Mouse (Mus musculus) frontal cortex, postnatal 25 days (tissue): ENCODE results near the gene Gfod2.

Experiments used
- DNase-seq, 2 experiments: peaks; one replicate each; pipeline ENCODE4 v3.0.0; 2022; ENCODE audit warnings: low spot score in 2 of 2

Gene Gfod2

GRCm38 (mm10) chr8:105757796-105758276 lies 628 bp downstream of the Gfod2 start:
- DNase-seq, result no peak

GRCm38 (mm10) chr8:105754688-105755087 lies 3.8 kb downstream of the Gfod2 start:
- no peak for DNase-seq

- no peak for DNase-seq
Measured at GRCm38 (mm10) chr8:105753916-105754315, 4.5 kb downstream of the Gfod2 start.

GRCm38 (mm10) chr8:105750606-105751005 lies 7.9 kb downstream of the Gfod2 start:
- no peak for DNase-seq

- DNase-seq, result no peak
Measured at GRCm38 (mm10) chr8:105743301-105743700, 15.2 kb downstream of the Gfod2 start.

- no peak for DNase-seq
Measured at GRCm38 (mm10) chr8:105739216-105739615, 19.2 kb downstream of the Gfod2 start.

GRCm38 (mm10) chr8:105732186-105732585 lies 26.3 kb downstream of the Gfod2 start:
- DNase-seq, result no peak

GRCm38 (mm10) chr8:105727397-105728124 lies 30.9 kb downstream of the Gfod2 start:
- DNase-seq, result no peak

- DNase-seq, result no peak
Measured at GRCm38 (mm10) chr8:105725726-105726125, 32.7 kb downstream of the Gfod2 start.

GRCm38 (mm10) chr8:105722861-105723260 lies 35.6 kb downstream of the Gfod2 start:
- DNase-seq, result no peak

- no peak for DNase-seq
Measured at GRCm38 (mm10) chr8:105719637-105720036, 38.8 kb downstream of the Gfod2 start.

- DNase-seq, result no peak
Measured at GRCm38 (mm10) chr8:105716302-105716945, 42.0 kb downstream of the Gfod2 start.

GRCm38 (mm10) chr8:105715042-105715441 lies 43.4 kb downstream of the Gfod2 start:
- DNase-seq, result no peak

- peak; percentile 72 to 76 for DNase-seq
Measured at GRCm38 (mm10) chr8:105714139-105714538, 44.3 kb downstream of the Gfod2 start.

- DNase-seq, result no peak
Measured at GRCm38 (mm10) chr8:105712286-105712685, 46.2 kb downstream of the Gfod2 start.

GRCm38 (mm10) chr8:105709317-105709716 lies 49.1 kb downstream of the Gfod2 start:
- DNase-seq, result no peak

- DNase-seq, result no peak
Measured at GRCm38 (mm10) chr8:105708675-105709074, 49.8 kb downstream of the Gfod2 start.

- DNase-seq, result peak; percentile 54 to 64
Measured at GRCm38 (mm10) chr8:105707498-105708403, 50.7 kb downstream of the Gfod2 start, which contains the start of the genes 4933405L10Rik and Enkd1. 4933405L10Rik (plus strand) TSS chr8:105707655. Enkd1 (minus strand) TSS chr8:105708210.

- DNase-seq, result no peak
Measured at GRCm38 (mm10) chr8:105706426-105706825, 52.0 kb downstream of the Gfod2 start.

GRCm38 (mm10) chr8:105704955-105705354 lies 53.5 kb downstream of the Gfod2 start:
- no peak for DNase-seq

GRCm38 (mm10) chr8:105704146-105704812 lies 54.2 kb downstream of the Gfod2 start:
- DNase-seq, result no peak
